Mouse (Mus musculus) myocyte (in vitro differentiated cells): Measurements from ENCODE around the gene Ccdc65. TPM values are rescaled to one million over a fixed set of nuclear protein-coding genes. Genes with fewer than 3 reads are reported as not detected.
A peak's percentile ranks its signal among the peaks of the same experiment; 100 is the strongest.

Source experiments
- H3K27me3 ChIP-seq: one replicate; pipeline ENCODE4 v1.6.1; 2011; ENCODE audit not compliant: control insufficient read depth, insufficient read depth, insufficient read length
- H3K36me3 ChIP-seq: one replicate; pipeline ENCODE4 v1.6.1; 2011; ENCODE audit not compliant: control insufficient read depth, insufficient read depth
- H3K4me2 ChIP-seq: one replicate; pipeline ENCODE4 v1.6.1; 2011; ENCODE audit warnings: low read depth, control low read depth
- H3K4me3 ChIP-seq: one replicate; pipeline ENCODE4 v1.5.1; 2011; ENCODE audit warnings: mild to moderate bottlenecking, control low read depth, moderate library complexity
- H3K79me2 ChIP-seq: one replicate; pipeline ENCODE4 v1.6.1; 2011; ENCODE audit not compliant: control insufficient read depth, insufficient read depth
- H3ac ChIP-seq: one replicate; pipeline ENCODE4 v1.6.1; 2011; ENCODE audit not compliant: control insufficient read depth, insufficient read length
- CEBPB ChIP-seq: IDR thresholded peaks from 2 replicates; pipeline ENCODE4 v1.6.1; 2011; ENCODE audit warnings: mild to moderate bottlenecking, moderate library complexity; ENCODE audit not compliant: poor library complexity, insufficient read depth, severe bottlenecking
- E2F4 ChIP-seq: IDR thresholded peaks from one replicate; pipeline ENCODE4 v1.6.1; 2011; ENCODE audit warnings: mild to moderate bottlenecking, control low read depth, moderate library complexity; ENCODE audit not compliant: insufficient read depth
- MAX ChIP-seq: IDR thresholded peaks from one replicate; pipeline ENCODE4 v1.6.1; 2011; ENCODE audit warnings: low read depth, mild to moderate bottlenecking, control low read depth
- MYOD1 ChIP-seq, 3 experiments: IDR thresholded peaks; one replicate each; pipeline ENCODE4 v1.6.1; 2011; ENCODE audit warnings: control low read depth in 2 of 3, low read depth in 2 of 3, mild to moderate bottlenecking in 2 of 3, moderate library complexity in 1 of 3; ENCODE audit not compliant: insufficient read length in 2 of 3, control insufficient read depth in 1 of 3
- MYOG ChIP-seq, 3 experiments: IDR thresholded peaks; one replicate each; pipeline ENCODE4 v1.6.1; 2011; ENCODE audit warnings: control low read depth in 2 of 3, low read depth in 2 of 3, mild to moderate bottlenecking in 2 of 3; ENCODE audit not compliant: insufficient read length in 2 of 3, control insufficient read depth in 1 of 3, insufficient read depth in 1 of 3
- POLR2A ChIP-seq: IDR thresholded peaks from one replicate; pipeline ENCODE4 v1.6.1; 2011; ENCODE audit warnings: low read depth, mild to moderate bottlenecking, control low read depth, moderate library complexity; ENCODE audit not compliant: insufficient read length
- POLR2AphosphoS2 ChIP-seq: IDR thresholded peaks from one replicate; pipeline ENCODE4 v1.6.1; 2011; ENCODE audit warnings: low read depth, control low read depth; ENCODE audit not compliant: insufficient read length
- REST ChIP-seq: IDR thresholded peaks from one replicate; pipeline ENCODE4 v1.6.1; 2011; ENCODE audit warnings: mild to moderate bottlenecking, control low read depth, moderate library complexity; ENCODE audit not compliant: insufficient read depth, insufficient read length
- SRF ChIP-seq: IDR thresholded peaks from one replicate; pipeline ENCODE4 v1.6.1; 2011; ENCODE audit warnings: low read depth; ENCODE audit not compliant: control insufficient read depth, insufficient read length
- TCF12 ChIP-seq: IDR thresholded peaks from one replicate; pipeline ENCODE4 v1.6.1; 2011; ENCODE audit warnings: mild to moderate bottlenecking, control low read depth; ENCODE audit not compliant: poor library complexity, insufficient read depth, severe bottlenecking
- TCF3 ChIP-seq: IDR thresholded peaks from one replicate; pipeline ENCODE4 v1.6.1; 2011; ENCODE audit warnings: low read depth, control low read depth; ENCODE audit not compliant: insufficient read length
- USF1 ChIP-seq: IDR thresholded peaks from one replicate; pipeline ENCODE4 v1.6.1; 2011; ENCODE audit warnings: low read depth, mild to moderate bottlenecking, control low read depth, moderate library complexity
- polyA plus RNA-seq: library from polyadenylated mRNA; unstranded; fragments of >200 nt; fragmentation: generic; extraction: Trizol; gene quantifications from one replicate; pipeline ENCODE4 v1.2.1, GENCODE M21; 2012; ENCODE audit warnings: missing spikeins

The Ccdc65 gene
- polyA plus RNA-seq, 1 experiment: 2.4 TPM

- no peaks in the 10 kb centered on the region for H3K79me2 ChIP-seq
- H3K36me3 ChIP-seq: no peaks in the 10 kb centered on the region
- no peak overlapping the region for H3K4me2 ChIP-seq
- no peak overlapping the region for H3ac ChIP-seq
- no peaks in the 10 kb centered on the region for H3K27me3 ChIP-seq
- no peak overlapping the region for H3K4me3 ChIP-seq
- TF ChIP-seq POLR2A (no peak), CEBPB (0 out of 2 replicates have a peak, but pooled peaks have one; percentile 29)
Measured at GRCm38 (mm10) chr15:98683177-98683576, 24.8 kb upstream of the Ccdc65 start.

- H3K36me3 ChIP-seq: no peaks in the 10 kb centered on the region
Measured at GRCm38 (mm10) chr15:98683746-98684145, 24.3 kb upstream of the Ccdc65 start.

GRCm38 (mm10) chr15:98685926-98686325 lies 22.1 kb upstream of the Ccdc65 start:
- H3K4me2 ChIP-seq: no peak overlapping the region
- no peak overlapping the region for H3ac ChIP-seq
- no peaks in the 10 kb centered on the region for H3K27me3 ChIP-seq
- H3K4me3 ChIP-seq: no peak overlapping the region
- H3K79me2 ChIP-seq: no peaks in the 10 kb centered on the region
- no peak for TF ChIP-seq POLR2A
- no peak for TF ChIP-seq SRF
- no peak for TF ChIP-seq CEBPB
- TF ChIP-seq TCF12: no peak
- no peak for TF ChIP-seq USF1
- no peak for TF ChIP-seq TCF3
- TF ChIP-seq MAX: no peak
- TF ChIP-seq POLR2AphosphoS2: no peak
- TF ChIP-seq MYOD1 (IDR thresholded peaks at IDR 0.05; ENCODE audit: control insufficient read depth in 1 of 3, insufficient read length in 2 of 3, low read depth in 2 of 3): no peak
- TF ChIP-seq E2F4: no peak
- TF ChIP-seq REST: no peak
- TF ChIP-seq MYOG (IDR thresholded peaks at IDR 0.05; ENCODE audit: control insufficient read depth in 1 of 3, insufficient read depth in 1 of 3, insufficient read length in 2 of 3, low read depth in 2 of 3): no peak
- no peaks in the 10 kb centered on the region for H3K36me3 ChIP-seq

More at GRCm38 (mm10) chr15:98683746-98684145, 24.3 kb upstream of the Ccdc65 start:
- no peak for TF ChIP-seq POLR2AphosphoS2
- TF ChIP-seq CEBPB: no peak
- no peak for TF ChIP-seq TCF3
- no peak for TF ChIP-seq E2F4
- TF ChIP-seq USF1: no peak
- no peak for TF ChIP-seq SRF
- TF ChIP-seq REST: no peak
- no peak for TF ChIP-seq MAX
- TF ChIP-seq MYOG (IDR thresholded peaks at IDR 0.05; ENCODE audit: control insufficient read depth in 1 of 3, insufficient read depth in 1 of 3, insufficient read length in 2 of 3, low read depth in 2 of 3): no peak
- TF ChIP-seq MYOD1 (IDR thresholded peaks at IDR 0.05; ENCODE audit: control insufficient read depth in 1 of 3, insufficient read length in 2 of 3, low read depth in 2 of 3): no peak
- no peak for TF ChIP-seq POLR2A
- TF ChIP-seq TCF12: no peak
- H3ac ChIP-seq: no peak overlapping the region
- H3K79me2 ChIP-seq: no peaks in the 10 kb centered on the region
- no peak overlapping the region for H3K4me3 ChIP-seq
- no peaks in the 10 kb centered on the region for H3K27me3 ChIP-seq
- no peak overlapping the region for H3K4me2 ChIP-seq

GRCm38 (mm10) chr15:98689682-98690081 lies 18.3 kb upstream of the Ccdc65 start:
- TF ChIP-seq TCF12 (no peak), SRF (no peak), E2F4 (no peak), MYOG (IDR thresholded peaks at IDR 0.05; ENCODE audit: control insufficient read depth in 1 of 3, insufficient read depth in 1 of 3, insufficient read length in 2 of 3, low read depth in 2 of 3) (no peak), POLR2AphosphoS2 (no peak), USF1 (no peak), TCF3 (no peak)
- H3K79me2 ChIP-seq: no peaks in the 10 kb centered on the region
- no peak overlapping the region for H3ac ChIP-seq
- H3K36me3 ChIP-seq: no peaks in the 10 kb centered on the region
- no peak overlapping the region for H3K4me3 ChIP-seq
- no peak overlapping the region for H3K4me2 ChIP-seq
- H3K27me3 ChIP-seq: no peaks in the 10 kb centered on the region

DNA sequence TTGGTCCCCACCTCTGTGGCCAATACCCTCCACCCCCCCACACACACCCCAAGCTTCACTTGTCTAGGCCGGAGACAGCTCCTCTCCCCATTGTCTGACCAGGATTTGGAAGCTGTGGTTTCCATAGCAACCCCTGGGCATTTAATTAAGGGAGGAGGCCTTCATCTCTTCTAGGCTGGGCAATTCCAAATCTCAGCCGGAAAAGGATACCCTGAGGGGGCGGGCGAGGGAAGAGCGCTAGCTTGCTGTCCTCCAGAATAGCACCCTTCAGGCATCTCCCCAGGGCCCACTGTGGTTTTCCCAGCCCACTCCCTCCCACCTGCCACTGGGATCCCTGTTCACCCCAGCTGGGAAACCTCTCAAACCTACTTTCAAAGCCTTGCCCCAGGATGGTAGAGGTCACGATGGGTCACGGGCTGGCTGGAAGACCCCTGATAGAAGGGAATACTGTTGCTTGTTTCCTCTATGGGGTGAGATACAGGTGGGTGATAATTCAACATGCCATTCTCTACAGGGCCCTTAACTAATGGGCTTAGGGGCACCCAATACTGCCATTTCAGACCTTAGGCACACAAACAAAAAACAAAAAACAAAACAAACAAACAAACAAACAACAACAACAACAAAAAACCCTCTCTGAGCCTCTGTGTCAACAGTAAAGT lies 16.4 kb upstream of the Ccdc65 start:
- Histone ChIP-seq H3K4me2 (peak overlapping the region; percentile 59), H3K27me3 (no peaks in the 10 kb centered on the region), H3K79me2 (no peaks in the 10 kb centered on the region), H3ac (no peak overlapping the region), H3K4me3 (no peak overlapping the region), H3K36me3 (no peaks in the 10 kb centered on the region)
- no peak for TF ChIP-seq MAX
- no peak for TF ChIP-seq E2F4
- no peak for TF ChIP-seq POLR2A
- no peak for TF ChIP-seq TCF3
- no peak for TF ChIP-seq REST
- no peak for TF ChIP-seq TCF12
- TF ChIP-seq USF1: no peak
- TF ChIP-seq MYOD1 (IDR thresholded peaks at IDR 0.05; ENCODE audit: control insufficient read depth in 1 of 3, insufficient read length in 2 of 3, low read depth in 2 of 3): peak in 2 of 3 experiments; percentile 38 to 77
- peak in 1 of 3 experiments; percentile 60 for TF ChIP-seq MYOG (IDR thresholded peaks at IDR 0.05; ENCODE audit: control insufficient read depth in 1 of 3, insufficient read depth in 1 of 3, insufficient read length in 2 of 3, low read depth in 2 of 3)
- TF ChIP-seq POLR2AphosphoS2: no peak
- no peak for TF ChIP-seq CEBPB
- no peak for TF ChIP-seq SRF
